Mouse (Mus musculus): ENCODE results near the gene Fdx1l.

Gene Fdx1l

GRCm38 (mm10) chr9:21028560-21029110 is 44.8 kb downstream of the Fdx1l start:
- no peak for DNase-seq (ENCODE audit: low read depth, low spot score)

DNA sequence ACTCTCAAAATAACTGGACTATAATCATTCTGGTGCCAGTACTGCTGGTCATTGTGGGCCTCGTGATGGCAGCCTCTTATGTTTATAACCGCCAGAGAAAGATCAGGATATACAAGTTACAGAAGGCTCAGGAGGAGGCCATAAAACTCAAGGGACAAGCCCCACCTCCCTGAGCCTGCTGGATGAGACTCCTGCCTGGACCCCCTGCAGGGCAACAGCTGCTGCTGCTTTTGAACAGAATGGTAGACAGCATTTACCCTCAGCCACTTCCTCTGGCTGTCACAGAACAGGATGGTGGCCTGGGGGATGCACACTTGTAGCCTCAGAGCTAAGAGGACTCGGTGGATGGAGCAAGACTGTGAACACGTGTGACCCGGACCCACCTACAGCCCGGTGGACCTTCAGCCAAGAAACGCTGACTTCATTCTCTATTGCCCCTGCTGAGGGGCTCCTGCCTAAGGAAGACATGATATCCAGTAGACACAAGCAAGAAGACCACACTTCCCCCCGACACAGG is 45.6 kb downstream of the Fdx1l start:
- no peak for DNase-seq (ENCODE audit: low read depth, low spot score)

GRCm38 (mm10) chr9:21026849-21027248 is 46.6 kb downstream of the Fdx1l start:
- no peak for DNase-seq (ENCODE audit: low read depth, low spot score)

GRCm38 (mm10) chr9:21025258-21025810 is 48.1 kb downstream of the Fdx1l start:
- DNase-seq (ENCODE audit: low read depth, low spot score): no peak

GRCm38 (mm10) chr9:21022726-21023125 is 50.7 kb downstream of the Fdx1l start:
- DNase-seq (ENCODE audit: low read depth, low spot score): no peak

- DNase-seq (ENCODE audit: low read depth, low spot score): no peak
These were observed 51.1 kb downstream of the Fdx1l start for GRCm38 (mm10) chr9:21022288-21022687.

DNA sequence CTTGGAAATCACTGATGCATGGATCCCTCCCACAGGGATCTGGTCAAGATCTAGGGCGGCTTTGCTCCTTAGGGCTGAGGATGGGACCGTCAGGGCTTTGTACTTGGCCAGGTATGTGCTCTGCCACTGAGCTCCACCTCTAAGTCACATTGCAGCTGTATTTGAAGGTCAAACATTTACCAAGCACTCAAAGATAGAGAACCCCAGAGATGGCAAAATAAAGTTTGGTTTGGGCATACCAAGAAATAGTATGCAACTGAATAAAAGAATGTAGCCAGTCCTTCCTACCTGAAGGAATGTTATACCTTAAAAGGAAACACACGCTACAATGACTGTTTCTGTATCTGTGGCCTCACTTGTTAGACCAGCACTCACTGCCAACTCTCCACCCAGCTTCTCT is 52.1 kb downstream of the Fdx1l start:
- no peak for DNase-seq (ENCODE audit: low read depth, low spot score)

DNA sequence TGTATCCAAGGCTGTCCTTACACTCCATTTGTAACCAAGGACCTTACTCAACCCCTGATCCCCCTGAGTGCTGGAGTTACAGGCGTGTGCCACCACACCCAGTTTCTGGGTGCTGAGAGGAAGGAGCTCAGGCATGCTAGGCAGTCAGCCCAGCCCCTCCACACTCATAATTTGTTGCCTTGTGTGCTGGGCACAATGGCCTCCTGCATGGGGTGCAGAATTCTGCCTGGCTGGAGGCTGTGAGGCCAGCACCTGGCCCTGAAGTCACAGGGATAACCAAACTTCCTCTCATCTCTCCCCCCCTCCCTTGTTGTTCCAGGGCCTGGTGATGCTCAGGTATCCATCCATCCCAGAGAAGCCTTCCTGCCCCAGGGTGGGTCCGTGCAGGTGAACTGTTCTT is 54.8 kb downstream of the Fdx1l start:
- no peak for DNase-seq (ENCODE audit: low read depth, low spot score)

All from CD4-positive helper T cell, adult 2 months (primary cell).